Mouse (Mus musculus) kidney, adult 11 months (tissue): Measurements from ENCODE around the gene Neu2.
A peak's percentile ranks its signal among the peaks of the same experiment; 100 is the strongest.

Source experiments
- DNase-seq: peaks from one replicate; pipeline ENCODE4 v3.0.0; 2022

The Neu2 gene

GRCm38 (mm10) chr1:87620693-87621092, 111.0 kb downstream of the Neu2 start:
- no peak for DNase-seq

GRCm38 (mm10) chr1:87621146-87621857, 111.6 kb downstream of the Neu2 start:
- no peak for DNase-seq

GRCm38 (mm10) chr1:87621858-87622279, 112.2 kb downstream of the Neu2 start:
- DNase-seq = no peak

- no peak for DNase-seq
Measured at GRCm38 (mm10) chr1:87623977-87624666, 114.4 kb downstream of the Neu2 start.

- no peak for DNase-seq
Measured at GRCm38 (mm10) chr1:87624826-87625225, 115.1 kb downstream of the Neu2 start.

GRCm38 (mm10) chr1:87625254-87626025, 115.8 kb downstream of the Neu2 start:
- no peak for DNase-seq

- DNase-seq = peak; percentile 68
Measured at GRCm38 (mm10) chr1:87626344-87626743, 116.7 kb downstream of the Neu2 start.

- DNase-seq = no peak
Measured at GRCm38 (mm10) chr1:87628085-87628484, 118.4 kb downstream of the Neu2 start.

GRCm38 (mm10) chr1:87631584-87631983, 121.9 kb downstream of the Neu2 start:
- no peak for DNase-seq

- no peak for DNase-seq
Measured at GRCm38 (mm10) chr1:87632163-87632562, 122.5 kb downstream of the Neu2 start.

GRCm38 (mm10) chr1:87636716-87637117, 127.0 kb downstream of the Neu2 start:
- DNase-seq = no peak

GRCm38 (mm10) chr1:87637121-87637877, 127.6 kb downstream of the Neu2 start:
- no peak for DNase-seq

GRCm38 (mm10) chr1:87637878-87638600, 128.3 kb downstream of the Neu2 start:
- no peak for DNase-seq

GRCm38 (mm10) chr1:87639724-87640123, 130.0 kb downstream of the Neu2 start:
- DNase-seq = no peak

- DNase-seq = peak; percentile 71
Measured at GRCm38 (mm10) chr1:87640165-87640661, 130.5 kb downstream of the Neu2 start.

GRCm38 (mm10) chr1:87643016-87643415, 133.3 kb downstream of the Neu2 start:
- no peak for DNase-seq

- no peak for DNase-seq
Measured at GRCm38 (mm10) chr1:87645041-87645440, 135.4 kb downstream of the Neu2 start.

- no peak for DNase-seq
Measured at GRCm38 (mm10) chr1:87645748-87646147, 136.1 kb downstream of the Neu2 start.
